Mouse (Mus musculus) T-helper 17 cell (primary cell): ENCODE data around the gene Gm37240.

Source experiments
- in situ Hi-C, 2 experiments: fragments of 300-600 bp; cut with MboI, MseI; formaldehyde crosslinking; loops; 1 replicate in 1 of 2; 2 replicates in 1 of 2; pipeline ENCODE4 v1.15.1; 2025; ENCODE audit warnings: high pct_unique_total_duplicates in 2 of 2

The Gm37240 gene

GRCm38 (mm10) chr3:84504291-84504690 is 1383.0 kb downstream of the Gm37240 start:
- in situ Hi-C loops, result no loop called here

DNA sequence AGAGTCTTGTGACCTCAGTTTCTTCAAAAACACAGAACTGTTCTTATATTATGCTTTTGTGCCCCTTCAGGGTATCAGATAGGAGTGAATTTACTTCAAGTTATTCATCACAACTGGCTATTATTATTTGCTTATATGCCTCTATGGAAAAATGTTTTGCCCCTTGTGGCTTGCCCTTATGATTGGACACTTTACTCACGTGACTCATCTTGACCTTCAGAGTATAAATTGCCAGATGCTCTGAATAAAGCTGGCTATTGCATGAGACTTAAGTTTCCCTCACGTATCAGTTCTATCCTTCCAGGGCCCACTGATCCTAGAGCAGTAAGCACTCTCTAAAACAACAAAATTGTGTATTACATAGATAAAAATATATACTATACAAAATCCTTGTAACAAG is 1385.2 kb downstream of the Gm37240 start:
- in situ Hi-C loops, result no loop called here

- in situ Hi-C loops, result no loop called here
Observed at GRCm38 (mm10) chr3:84500491-84500890, 1386.8 kb downstream of the Gm37240 start.

DNA sequence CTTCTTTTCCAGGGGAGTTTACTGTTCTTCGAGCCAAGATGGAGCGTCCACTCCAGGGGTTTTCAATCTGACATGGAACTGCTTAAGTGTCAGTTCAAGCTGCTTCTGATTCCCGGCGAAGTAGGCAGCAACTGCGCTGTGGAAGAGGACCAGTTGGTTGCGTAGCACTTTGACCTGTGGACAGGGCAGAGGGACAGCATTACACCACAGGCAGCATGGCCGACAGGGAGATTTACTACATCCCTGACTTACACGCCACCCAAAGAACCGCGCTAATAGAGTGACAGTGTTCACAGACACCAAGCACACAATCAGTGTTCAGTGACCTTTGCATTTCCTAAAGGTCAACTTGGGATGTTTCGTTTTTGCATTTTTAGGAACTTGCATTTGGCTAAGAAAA is 1389.6 kb downstream of the Gm37240 start:
- in situ Hi-C loops, result no loop called here

DNA sequence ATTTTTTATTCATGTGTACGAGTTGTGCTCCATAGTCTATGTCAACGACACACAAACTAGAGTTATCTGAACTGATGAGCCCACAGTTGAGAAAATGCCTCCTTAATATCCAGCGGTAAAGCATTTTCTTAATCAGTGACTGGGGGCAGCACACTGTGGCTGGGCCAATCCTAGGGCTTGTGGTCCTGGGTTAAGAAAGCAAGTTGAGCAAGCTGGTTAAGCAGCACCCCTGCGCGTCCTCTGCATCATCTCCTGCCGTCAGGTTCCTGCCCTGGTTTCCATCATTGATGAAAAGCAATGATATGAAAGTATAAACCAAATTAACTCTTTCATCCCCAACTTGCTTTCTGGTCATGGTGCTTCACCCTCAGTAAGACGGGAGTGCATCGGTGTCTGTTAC is 1394.7 kb downstream of the Gm37240 start:
- in situ Hi-C loops, result no loop called here

DNA sequence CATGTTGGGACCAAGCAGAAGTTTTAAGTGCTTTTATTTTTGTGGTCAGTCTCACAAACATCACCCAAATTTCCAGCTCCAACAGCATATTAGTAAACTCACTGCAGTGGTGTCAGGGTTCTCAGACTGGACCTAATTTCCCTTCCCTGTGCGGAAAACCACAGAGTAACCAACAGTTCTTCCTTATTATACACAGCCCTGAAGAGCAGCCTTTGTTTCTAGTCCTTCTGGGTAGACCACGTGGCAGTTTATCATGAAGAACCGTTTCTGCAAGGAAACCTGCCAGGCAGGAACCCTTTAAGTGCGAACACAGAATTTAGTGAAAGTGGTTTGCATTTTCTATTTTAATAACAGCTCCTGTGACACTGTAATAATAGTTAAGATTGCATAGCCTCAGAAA is 1395.2 kb downstream of the Gm37240 start:
- in situ Hi-C loops, result no loop called here

- in situ Hi-C loops, result no loop called here
Observed at GRCm38 (mm10) chr3:84488716-84489115, 1398.6 kb downstream of the Gm37240 start.

GRCm38 (mm10) chr3:84484891-84485290 is 1402.4 kb downstream of the Gm37240 start:
- in situ Hi-C loops, result loop anchor here in 1 of 2 experiments (5.0 kb wide), 1 partner anchor 133 kb away; no protein-coding TSS in a partner anchor

DNA sequence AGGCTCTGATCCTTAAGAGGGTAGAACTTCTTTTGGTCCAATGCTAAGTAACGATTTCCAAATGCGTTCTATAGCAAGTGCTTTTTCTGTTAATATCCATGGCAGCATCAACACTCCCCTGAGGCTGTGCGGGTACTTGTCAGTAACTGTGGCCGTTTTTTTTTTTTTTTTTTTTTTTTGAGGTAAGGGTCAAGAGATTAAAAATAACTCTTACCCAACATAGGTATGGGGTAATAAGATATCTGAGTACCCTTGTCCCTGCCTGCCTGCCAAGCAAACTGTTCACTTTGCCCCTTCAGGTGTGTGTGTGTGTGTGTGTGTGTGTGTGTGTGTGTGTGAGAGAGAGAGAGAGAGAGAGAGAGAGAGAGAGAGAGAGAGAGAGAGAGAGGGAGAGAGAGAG is 1403.0 kb downstream of the Gm37240 start:
- in situ Hi-C loops, result loop anchor here in 1 of 2 experiments (5.0 kb wide), 1 partner anchor 132 kb away; no protein-coding TSS in a partner anchor

DNA sequence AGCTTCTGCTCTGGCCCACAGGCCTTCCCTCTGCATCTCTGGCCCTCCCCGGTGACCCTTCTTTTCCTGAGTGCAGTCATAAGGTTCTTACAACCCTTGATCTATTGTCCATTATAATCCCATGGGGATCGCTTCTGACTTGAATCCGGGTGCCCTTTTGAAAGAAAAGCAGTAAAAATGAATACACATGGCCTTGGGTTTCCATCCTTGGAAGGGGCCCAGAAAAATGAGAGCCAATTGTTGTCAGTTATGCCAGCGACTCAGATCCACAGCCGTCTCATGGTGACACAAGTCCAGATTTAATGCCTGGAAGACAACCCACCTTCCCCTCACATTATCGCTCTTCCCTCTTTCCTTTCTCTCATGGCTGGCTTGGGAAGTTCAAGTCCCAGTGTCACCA is 1405.2 kb downstream of the Gm37240 start:
- in situ Hi-C loops, result loop anchor here in 1 of 2 experiments (5.0 kb wide), 1 partner anchor 130 kb away; no protein-coding TSS in a partner anchor

GRCm38 (mm10) chr3:84481104-84481503 is 1406.2 kb downstream of the Gm37240 start:
- in situ Hi-C loops, result loop anchor here in 1 of 2 experiments (5.0 kb wide), 1 partner anchor 129 kb away; no protein-coding TSS in a partner anchor

DNA sequence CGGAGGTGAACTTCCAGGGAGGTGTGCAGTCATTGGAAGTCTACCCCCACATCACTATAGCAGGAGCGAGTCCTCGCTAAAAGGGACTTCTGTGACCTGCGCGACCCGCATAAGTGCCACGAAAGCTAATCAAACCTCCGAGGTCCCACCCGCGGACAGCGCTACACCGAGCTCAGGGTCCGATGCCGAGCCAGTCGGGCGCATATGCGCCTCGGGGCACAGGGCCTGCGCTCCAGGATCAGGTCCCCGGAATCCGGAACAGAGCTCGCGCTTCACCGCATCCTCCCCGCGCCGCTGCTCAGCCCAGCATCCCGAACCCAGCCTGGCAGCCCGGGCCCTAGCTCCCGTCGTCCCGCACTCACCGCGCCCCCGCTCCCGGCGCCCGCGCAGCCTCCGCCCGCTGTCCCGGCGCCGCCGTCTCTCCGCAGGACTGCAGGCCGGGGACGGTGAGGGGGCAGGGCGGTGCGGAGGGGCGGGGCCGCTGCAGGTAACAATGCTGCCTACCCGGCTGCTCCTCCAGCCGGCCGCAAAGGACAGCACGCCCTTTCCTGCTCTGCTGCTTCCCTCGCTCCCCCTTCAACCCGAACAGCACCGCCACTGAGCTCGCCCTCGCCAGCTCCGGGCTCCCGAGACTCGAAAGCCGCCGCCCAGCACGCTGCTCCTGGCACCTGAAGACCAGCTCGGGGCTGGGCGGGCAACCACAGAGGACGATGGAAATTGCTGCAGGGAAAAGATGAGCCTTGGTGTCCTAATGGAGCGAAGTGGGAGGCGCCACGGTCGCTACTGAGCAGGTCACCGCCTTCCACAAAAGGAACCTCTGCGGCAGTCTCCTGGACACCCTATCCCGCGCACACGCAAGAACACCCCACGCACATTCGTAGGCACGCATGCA is 1407.1 kb downstream of the Gm37240 start, which contains the start of gene Fhdc1:
Gene Fhdc1, minus strand, starts transcription at position 424 of the 892 bp plus-strand sequence.
- in situ Hi-C loops, result loop anchor here in 1 of 2 experiments (5.0 kb wide), 1 partner anchor 128 kb away; no protein-coding TSS in a partner anchor

GRCm38 (mm10) chr3:84479293-84480005 is 1407.9 kb downstream of the Gm37240 start:
- in situ Hi-C loops, result loop anchor here in 1 of 2 experiments (5.0 kb wide), 1 partner anchor 127 kb away; no protein-coding TSS in a partner anchor

GRCm38 (mm10) chr3:84478896-84479292 is 1408.4 kb downstream of the Gm37240 start:
- in situ Hi-C loops, result no loop called here

GRCm38 (mm10) chr3:84478195-84478594 is 1409.1 kb downstream of the Gm37240 start:
- in situ Hi-C loops, result no loop called here

GRCm38 (mm10) chr3:84477498-84477897 is 1409.8 kb downstream of the Gm37240 start:
- in situ Hi-C loops, result no loop called here

DNA sequence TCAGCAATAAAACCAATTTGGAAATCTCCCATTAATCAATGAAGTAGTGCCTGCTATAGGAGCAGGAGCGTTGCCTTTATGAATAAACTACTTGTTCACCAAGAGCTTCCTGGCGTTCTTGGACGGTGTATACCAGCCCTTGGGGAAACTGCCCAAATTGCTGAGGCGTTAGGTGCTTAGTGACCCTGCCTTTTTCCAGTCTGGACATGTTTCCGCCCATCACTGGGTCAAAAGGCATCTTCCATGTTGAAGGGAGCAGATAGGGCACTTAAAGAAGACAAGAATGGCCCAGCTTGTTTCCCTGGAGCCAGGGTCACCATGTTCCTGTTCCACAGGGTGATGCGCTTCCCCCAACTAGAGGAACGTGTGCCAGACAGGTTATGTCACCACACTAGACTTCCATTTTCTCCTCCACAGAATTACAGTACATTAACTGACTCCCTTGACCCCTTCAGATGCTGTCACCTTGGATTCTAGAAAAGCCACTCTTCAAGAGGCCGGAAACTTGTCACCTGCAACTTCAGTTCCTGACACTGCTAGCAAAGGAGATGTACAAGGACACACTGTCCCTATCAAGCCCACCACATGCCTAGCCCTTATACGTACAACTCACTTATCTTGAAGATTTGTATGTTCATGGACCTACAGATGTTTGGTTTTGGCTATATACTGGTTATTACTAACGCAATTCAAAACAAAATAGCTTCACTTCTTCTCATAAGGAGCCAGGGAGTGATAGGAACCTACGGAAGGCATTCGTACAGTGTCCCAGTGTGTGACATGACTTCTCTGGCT is 1412.1 kb downstream of the Gm37240 start:
- in situ Hi-C loops, result no loop called here

- in situ Hi-C loops, result no loop called here
Observed at GRCm38 (mm10) chr3:84474398-84474797, 1412.9 kb downstream of the Gm37240 start.

DNA sequence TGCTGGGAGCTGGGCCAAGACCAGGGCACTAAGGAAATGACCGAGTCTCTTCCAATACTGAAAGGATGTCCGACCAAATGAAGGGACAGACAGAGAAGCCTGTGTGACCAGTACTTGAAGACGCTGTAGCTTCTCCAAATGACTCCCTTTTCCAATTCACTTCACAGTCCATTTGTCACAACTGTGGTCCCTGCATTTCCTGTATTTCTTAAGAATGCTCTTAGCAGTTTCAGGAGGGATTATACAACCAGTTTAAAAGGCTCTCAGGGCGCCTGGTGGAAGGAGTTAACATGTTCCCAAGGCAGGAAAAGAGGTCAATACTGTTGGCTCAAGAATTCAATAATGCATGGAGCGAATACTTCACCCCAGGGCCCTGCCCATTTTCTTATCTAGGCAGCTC is 1414.4 kb downstream of the Gm37240 start:
- in situ Hi-C loops, result no loop called here

GRCm38 (mm10) chr3:84472527-84472926 is 1414.8 kb downstream of the Gm37240 start:
- in situ Hi-C loops, result no loop called here

DNA sequence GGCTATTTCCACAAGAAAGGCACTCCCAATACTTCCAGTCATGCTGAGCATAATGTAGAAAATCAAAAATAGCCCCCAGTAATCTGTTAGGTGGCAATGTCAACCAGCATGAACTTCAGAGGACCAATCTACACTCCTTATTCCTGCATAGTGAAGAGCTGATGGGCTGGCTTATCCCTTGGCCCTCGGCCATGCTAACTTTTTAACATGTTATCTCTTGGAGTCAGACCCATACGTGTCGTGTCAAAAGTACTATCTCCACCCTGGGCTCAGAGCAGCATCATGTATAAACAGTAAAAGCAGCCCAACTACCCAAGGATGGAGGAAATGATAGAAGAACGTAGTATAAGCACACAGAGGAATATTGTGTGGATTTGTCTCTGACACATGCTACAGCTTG is 1416.2 kb downstream of the Gm37240 start:
- in situ Hi-C loops, result no loop called here
